Mouse (Mus musculus) kidney, adult 9 months (tissue): ENCODE measurements around the gene Slc16a6.
"Not testable (repeated sequence)": the region's sequence is repeated elsewhere in the genome, so short reads cannot be mapped to it uniquely, and the experiment has no call there.

ENCODE experiments used
- DNase-seq: peaks from one replicate; pipeline ENCODE4 v3.0.0; 2022

The Slc16a6 gene

GRCm38 (mm10) chr11:109473171-109474085 is at the start of gene Slc16a6, which contains the start of gene Arsg:
Gene Slc16a6, minus strand, starts transcription at chr11:109473598.
Gene Arsg, plus strand, starts transcription at chr11:109473374.
- peak; percentile 67 for DNase-seq

DNA sequence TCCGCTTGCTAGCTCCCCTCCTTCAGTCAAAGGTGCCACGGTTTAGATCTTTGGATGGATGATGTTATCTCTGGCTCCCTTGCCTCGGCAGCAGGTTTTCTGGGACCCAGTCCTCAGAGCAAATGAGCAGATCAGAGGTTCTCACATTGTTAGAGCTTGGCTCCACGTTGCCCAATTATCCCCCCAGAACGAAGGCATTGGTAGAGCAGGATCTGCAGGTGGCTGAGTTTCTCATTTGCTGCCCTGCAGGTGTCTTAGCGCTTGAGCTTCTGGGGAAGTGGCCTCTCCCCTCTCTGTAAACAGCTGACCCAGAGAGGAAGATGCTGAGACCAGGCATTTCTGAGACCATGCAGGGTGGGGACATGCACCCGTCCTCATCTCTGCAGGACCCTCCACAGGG is 47.6 kb upstream of the Slc16a6 start:
- DNase-seq = no peak

GRCm38 (mm10) chr11:109517816-109518215 is 44.4 kb upstream of the Slc16a6 start:
- no peak for DNase-seq

DNA sequence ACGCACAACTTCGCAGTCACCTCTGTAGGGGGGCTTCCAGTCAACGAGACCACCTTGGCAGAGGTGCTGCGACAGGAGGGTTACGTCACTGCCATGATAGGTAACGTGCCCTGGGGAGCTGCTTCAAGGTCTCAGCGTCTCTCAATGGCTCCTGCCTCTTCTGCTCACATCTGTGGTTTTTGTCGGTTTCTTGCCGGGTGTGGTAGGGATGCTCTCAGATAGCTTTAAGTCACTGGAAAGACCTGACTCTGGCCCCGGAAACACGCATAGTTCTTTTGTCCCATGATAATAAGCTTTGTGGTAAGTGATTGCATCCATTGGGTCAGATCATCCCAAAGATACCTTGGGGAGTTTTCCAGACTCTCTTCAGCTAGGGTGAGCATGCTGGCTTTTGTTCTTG is 43.9 kb upstream of the Slc16a6 start:
- no peak for DNase-seq

GRCm38 (mm10) chr11:109514064-109514612 is 40.7 kb upstream of the Slc16a6 start:
- DNase-seq = no peak

- no peak for DNase-seq
These were observed 39.7 kb upstream of the Slc16a6 start for GRCm38 (mm10) chr11:109512995-109513675.

GRCm38 (mm10) chr11:109507068-109507467 is 33.7 kb upstream of the Slc16a6 start:
- no peak for DNase-seq

DNA sequence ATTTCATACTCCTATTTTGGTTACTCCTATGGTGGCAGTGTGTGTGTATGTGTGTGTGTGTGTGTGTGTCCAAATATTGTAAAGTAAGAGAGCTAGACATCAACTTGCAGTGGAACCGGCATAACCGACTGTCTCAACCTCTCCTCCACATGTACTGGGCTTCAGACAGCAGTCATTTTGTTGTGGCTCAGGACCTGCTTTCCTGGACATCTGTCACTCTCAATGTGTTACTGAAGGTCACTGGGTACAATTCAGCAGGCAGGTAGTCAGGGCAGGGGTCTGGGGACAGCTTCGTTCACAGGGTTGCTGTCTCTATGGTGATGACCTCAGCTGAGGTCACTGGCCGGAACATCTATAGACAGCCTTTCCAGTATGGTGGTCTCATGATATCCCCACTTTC is 32.4 kb upstream of the Slc16a6 start:
- DNase-seq = no peak

- DNase-seq = peak; percentile 77
These were observed 31.6 kb upstream of the Slc16a6 start for GRCm38 (mm10) chr11:109504977-109505376.

GRCm38 (mm10) chr11:109500206-109500605 is 26.8 kb upstream of the Slc16a6 start:
- DNase-seq = peak; percentile 78

- DNase-seq = no peak
These were observed 24.6 kb upstream of the Slc16a6 start for GRCm38 (mm10) chr11:109497990-109498389.

DNA sequence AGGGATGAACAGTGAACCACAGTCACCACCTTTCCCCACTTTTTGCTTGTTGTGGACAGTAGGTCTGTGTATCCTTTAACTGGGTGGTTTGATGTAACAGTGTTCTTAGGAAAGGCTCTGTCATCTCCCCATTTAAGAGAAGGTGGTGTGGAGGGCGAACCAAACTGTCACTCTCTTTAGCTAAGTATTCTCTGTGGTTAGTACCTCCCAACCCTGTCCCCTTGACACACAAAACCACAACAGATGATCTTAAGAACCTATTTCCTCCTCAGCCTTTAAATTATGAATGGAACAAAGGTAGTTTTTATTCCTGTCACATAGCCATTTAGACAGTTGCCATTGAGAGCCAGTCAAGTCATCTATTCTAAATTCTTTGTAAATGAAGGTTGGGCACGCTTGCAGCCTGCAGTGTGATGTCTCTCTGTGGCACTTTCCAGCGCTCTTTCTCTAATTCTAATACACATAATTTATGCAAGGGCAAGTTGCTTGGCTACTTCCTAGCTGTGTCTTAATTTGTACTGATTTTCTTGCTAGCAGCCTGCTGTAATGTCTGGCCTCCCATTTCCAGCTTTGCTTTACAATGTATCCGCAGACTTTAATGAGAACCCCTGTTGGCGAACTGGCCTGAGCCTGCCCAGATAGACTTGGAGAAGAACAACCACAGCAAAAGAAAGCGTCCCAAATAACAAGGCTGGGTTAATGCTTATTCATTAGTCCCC is 23.8 kb upstream of the Slc16a6 start:
- no peak for DNase-seq

DNA sequence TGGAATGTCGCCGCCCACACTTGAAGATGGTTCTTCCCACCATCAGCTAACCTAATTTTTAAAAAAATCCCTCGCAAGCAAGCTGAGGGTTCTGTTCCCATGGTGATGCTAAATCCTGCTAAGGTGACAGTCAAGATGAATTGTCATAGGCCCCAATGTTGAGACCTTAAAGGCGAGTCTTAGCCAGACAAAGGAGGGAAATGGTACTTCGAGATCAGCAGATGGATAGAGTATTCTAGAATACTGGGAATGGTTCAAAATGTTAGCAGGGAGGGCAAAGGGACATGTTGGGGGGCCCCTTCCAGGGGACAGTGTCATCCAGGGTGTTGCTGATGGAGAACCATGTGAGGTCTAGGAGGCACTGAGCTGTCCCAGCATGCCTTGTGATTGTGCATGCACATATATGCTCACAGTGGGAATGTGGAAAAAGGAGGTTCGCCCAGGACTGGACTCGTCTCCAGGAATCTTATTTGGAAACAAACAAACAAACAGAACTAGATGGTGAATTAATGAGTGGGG is 23.1 kb upstream of the Slc16a6 start:
- no peak for DNase-seq

- peak; percentile 69 for DNase-seq
These were observed 22.5 kb upstream of the Slc16a6 start for GRCm38 (mm10) chr11:109495771-109496474.

DNA sequence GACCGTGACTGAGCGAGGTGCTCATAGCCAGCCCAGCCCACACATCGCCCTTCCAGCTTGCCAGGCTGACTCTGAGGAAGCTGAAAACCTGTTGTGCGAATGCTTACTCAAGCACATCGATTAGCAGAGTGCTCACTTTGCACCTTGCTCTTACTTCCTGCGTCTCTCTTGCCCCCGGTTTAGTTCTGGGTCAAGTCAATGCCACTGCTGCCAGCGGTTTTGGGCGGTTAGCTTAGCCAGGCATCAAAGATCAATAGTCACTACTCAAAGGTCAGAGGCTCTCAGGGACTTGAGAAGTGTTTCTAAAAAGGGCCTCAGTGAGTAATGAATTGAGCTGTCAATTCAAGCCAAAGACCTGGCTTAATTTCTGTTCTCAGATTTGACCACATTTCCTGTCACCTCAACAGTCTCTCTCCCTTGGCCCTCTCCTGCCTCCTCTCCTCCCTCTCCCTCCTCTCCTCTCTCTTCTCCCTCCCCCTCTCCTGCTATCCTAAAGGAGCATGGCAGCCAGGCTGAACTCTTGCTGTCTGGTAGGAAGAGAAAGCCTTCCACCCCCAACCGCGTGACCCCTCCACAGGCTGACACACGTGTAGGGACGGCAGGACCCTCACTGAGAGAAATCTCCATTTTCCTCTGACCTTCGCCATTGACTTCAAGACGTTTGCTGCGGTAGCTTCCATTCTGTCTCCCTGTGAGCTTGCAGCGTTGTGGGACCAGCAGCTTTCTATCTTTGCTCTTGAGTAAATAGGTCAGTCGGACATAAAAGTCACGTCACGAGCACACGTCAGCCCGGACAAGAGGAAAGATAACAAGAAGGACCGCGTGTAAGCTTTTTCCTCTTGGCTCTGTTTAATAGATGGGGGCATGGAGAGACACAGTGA is 21.7 kb upstream of the Slc16a6 start:
- peak; percentile 93 for DNase-seq

DNA sequence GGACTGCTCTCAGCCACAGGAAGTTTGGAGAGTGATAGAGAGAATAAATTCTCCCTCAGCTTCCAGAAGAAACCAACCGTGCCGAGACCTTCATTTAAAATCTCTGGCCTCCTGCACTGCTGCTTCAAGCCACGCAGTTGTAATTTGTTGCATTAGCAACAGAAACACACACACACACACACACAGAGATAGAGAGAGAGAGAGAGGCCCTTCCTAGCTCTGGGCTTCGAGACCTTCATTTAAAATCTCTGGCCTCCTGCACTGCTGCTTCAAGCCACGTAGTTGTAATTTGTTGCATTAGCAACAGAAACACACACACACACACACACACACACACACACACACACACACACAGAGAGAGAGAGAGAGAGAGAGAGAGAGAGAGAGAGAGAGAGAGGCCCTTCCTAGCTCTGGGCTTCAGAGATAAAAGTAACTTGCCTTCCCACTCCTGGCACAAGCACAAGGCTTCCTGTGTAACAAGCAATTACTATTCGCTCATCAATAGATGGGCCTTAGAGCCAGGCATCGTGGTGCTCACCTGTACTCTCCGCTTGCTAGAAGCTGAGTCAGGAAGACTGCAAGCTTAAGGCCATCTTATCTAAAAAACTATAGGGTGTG is 19.6 kb upstream of the Slc16a6 start:
- DNase-seq = not testable (repeated sequence)

GRCm38 (mm10) chr11:109491844-109492243 is 18.4 kb upstream of the Slc16a6 start:
- no peak for DNase-seq

DNA sequence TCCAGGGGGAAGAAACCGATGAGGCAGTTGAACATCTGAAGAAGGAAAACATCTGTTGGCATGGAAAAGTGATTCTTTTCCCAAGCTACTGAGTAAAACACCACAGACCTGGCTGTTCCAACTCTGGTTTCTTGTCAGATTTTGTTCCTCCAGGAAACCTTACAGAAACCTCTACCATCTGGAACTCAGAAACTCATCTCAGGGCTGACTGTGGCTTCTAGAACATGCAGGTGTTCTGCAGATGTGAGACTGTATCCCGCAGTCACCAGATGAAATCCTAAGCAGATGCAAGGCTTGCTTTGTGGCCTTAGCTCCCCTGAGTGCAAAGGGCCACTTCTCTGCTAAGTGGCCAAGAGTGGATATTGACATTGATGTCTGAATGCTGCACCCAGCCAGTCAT is 16.4 kb upstream of the Slc16a6 start:
- DNase-seq = no peak

GRCm38 (mm10) chr11:109487991-109488684 is 14.7 kb upstream of the Slc16a6 start:
- no peak for DNase-seq

DNA sequence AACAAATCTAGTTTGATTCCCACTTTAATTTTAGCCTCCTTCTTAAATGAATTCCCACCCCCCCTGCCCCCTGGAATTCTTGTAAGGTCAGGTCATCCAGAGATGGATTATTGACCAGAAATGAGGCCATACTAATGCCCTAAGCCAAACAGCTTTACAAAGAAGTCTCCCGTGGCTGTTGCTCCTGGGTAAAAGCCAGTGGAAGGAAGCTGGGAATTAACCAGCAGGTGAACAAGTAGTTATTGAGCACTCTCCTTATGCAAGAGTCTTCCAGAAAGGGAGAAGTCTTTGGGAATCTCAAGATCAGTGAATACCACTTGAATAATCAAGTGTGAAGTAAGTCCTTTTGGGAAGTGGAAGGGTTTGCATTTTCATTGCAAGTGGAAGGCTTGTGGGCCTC is 13.7 kb upstream of the Slc16a6 start:
- DNase-seq = peak; percentile 68
